Mouse (Mus musculus): Measurements from ENCODE around the gene A030003K21Rik. TPM values are rescaled to one million over a fixed set of nuclear protein-coding genes. Genes with fewer than 3 reads are reported as not detected.
"Not testable (repeated sequence)": the region's sequence is repeated elsewhere in the genome, so short reads cannot be mapped to it uniquely, and the experiment has no call there.

The A030003K21Rik gene
- total RNA-seq (2022) = not detected

DNA sequence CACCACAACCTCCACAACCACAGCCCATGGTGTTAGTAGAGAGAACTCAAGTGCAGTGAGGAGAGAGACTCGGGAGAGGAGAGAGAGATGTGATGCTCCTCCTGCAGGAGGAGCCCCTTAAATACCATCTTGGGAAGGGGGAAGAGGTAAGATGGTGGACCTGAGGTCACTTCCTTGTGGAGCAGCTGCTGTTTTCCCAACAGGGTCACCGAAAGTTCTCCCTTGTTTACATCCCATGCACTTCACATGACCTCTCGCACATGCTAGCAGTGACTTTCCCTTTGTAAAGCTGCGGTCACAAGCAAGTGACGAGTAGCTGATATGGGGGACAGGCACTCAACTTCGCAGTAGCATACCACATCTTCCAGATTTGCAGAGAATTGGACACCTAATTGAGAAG lies at the start of gene A030003K21Rik:
A030003K21Rik (minus strand) TSS at position 94 of the 400 bp plus-strand sequence.
- not testable (repeated sequence) for DNase-seq (ENCODE audit: low spot score in 2 of 2)

DNA sequence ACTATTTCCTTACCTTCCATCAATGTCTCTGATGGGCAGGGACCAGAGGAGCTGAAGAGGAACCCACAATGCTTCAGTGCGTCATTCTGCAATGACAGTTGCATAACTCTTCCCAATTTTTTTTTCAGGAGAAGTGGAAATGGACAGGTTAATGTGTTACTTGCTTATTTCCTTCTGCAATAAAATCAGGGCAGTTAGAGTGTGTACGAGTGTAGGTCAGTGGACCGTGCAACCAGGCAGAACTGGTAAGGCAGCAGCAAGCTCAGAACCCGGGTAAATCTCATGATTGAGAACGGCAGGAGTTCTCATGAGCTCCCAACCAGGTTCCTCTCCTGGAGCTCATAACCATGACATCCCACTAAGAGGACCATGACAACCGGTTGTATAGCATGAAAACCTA lies 48.9 kb upstream of the A030003K21Rik start:
- DNase-seq (ENCODE audit: low spot score in 2 of 2) = no peak

GRCm38 (mm10) chr1:82991596-82991995 lies 48.4 kb upstream of the A030003K21Rik start:
- no peak for DNase-seq (ENCODE audit: low spot score in 2 of 2)

GRCm38 (mm10) chr1:82991062-82991461 lies 47.9 kb upstream of the A030003K21Rik start:
- DNase-seq (ENCODE audit: low spot score in 2 of 2) = no peak

GRCm38 (mm10) chr1:82987530-82988198 lies 44.5 kb upstream of the A030003K21Rik start:
- no peak for DNase-seq (ENCODE audit: low spot score in 2 of 2)

DNA sequence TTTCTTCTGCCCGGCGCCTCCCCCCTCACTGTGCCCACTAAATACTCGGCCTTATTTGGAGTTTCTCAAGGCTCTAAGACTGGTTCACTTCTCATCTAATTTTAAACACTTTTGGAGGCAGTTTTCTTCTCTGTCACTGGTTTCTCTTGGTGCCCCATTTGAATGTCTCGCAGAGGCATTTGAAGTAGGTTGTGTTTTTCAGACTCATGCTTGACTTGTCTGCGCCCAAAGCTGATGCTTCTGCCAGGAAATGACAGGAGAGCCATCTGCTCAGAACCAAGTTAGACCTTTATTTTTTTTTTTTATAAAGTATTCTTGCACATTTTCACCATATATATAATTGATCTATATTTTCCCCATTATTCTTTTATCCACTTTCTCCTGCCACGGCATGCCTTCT lies 43.5 kb upstream of the A030003K21Rik start:
- DNase-seq (ENCODE audit: low spot score in 2 of 2) = no peak

- DNase-seq (ENCODE audit: low spot score in 2 of 2) = no peak
Observed at GRCm38 (mm10) chr1:82977840-82978239, 34.7 kb upstream of the A030003K21Rik start.

GRCm38 (mm10) chr1:82975750-82976149 lies 32.6 kb upstream of the A030003K21Rik start:
- no peak for DNase-seq (ENCODE audit: low spot score in 2 of 2)

DNA sequence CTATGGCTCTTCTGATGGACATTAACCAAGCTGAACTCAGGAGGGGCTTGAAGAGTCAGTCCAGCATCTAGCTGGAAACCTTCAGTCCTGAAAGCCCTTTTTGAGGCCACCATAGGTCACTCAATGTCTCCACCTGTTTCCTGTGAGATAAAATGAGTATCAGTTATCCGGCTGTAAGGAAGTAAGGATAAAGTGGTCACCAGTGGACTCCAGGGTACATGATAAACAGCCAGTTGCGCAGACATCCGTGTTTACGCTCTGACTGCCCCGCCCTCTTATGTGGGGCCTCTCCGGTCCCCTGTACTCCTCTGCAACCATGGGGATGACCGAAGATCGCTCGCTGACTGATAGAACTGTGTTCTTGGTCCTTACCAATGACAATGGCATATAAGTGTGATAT lies 31.2 kb upstream of the A030003K21Rik start:
- no peak for DNase-seq (ENCODE audit: low spot score in 2 of 2)

- no peak for DNase-seq (ENCODE audit: low spot score in 2 of 2)
Observed at GRCm38 (mm10) chr1:82973901-82974300, 30.7 kb upstream of the A030003K21Rik start.

DNA sequence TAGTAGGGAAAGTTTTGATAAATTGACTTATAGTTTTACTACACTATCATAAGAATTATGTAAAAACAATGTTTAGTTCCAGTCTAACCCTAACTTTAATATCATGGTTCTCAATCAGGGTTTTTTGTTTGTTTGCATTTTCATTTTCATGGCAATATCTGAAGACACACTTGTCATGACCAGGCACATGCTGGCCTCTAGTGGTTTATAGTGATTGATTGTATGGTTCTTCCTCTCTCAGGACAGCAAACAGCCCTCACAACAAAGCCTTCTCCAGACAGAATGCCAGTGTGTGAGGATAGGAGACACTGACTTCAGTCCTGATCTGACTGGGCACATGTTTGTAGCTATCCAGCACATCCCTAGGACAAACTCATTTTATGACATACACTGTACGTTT lies 30.1 kb upstream of the A030003K21Rik start:
- no peak for DNase-seq (ENCODE audit: low spot score in 2 of 2)

- no peak for DNase-seq (ENCODE audit: low spot score in 2 of 2)
Observed at GRCm38 (mm10) chr1:82972046-82972445, 28.9 kb upstream of the A030003K21Rik start.

DNA sequence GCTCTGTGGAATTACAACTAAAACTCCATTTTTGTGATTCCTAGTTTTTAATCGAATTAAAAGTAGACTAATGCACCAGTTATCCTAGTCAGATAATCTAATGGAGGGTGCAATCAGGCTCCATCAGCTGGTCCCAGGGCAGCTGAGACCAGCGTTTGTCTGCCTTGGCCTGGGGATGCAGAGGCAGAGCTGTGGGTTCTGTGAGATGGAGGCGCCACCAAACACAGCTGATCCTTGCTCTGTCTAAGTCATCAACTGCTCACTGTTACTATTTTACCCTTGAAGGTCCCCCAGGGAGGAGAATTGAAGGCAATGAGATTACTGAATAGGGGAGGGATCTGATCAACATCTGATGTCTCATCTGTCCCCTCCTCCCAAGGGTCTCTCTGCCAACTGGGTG lies 23.2 kb upstream of the A030003K21Rik start:
- no peak for DNase-seq (ENCODE audit: low spot score in 2 of 2)

DNA sequence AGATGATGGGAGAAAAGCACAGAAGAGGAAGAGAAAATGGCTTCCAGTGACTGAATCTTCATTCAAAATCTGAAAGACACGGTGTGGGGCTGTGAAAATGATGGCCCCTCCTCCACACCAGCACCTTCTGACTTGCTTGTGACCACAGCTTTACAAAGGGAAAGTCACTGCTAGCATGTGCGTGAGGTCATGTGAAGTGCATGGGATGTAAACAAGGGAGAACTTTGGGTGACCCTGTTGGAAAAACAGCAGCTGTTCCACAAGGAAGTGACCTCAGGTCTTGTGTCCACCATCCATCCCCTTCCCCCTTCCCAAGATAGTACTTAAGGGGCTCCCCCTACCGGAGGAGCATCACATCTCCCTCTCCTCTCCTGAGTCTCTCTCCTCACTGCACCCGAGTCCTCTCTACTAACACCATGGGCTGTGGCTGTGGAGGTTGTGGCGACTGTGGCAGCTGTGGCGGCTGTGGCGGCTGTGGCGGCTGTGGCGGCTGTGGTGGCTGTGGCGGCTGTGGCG lies 16.7 kb upstream of the A030003K21Rik start, which contains the start of gene Gm47955:
Gm47955 (plus strand) TSS at position 417 of the 516 bp plus-strand sequence.
- DNase-seq (ENCODE audit: low spot score in 2 of 2) = no peak

DNA sequence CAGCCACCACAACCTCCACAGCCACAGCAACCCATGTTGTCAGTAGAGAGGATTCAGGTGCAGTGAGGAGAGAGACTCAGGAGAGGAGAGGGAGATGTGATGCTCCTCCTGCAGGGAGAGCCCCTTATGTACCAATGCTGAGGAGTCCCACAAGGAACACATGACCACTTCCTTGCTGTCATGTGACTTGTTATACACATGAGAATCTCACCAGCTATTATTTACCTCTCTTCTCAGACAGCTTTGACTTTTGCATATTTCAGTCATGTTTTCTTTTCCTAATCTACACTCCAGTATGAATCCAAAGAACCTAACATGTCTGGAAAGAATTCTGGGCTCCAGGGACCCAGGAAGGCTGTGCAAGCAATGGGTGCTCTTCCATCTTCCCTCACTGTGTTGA lies 12.7 kb upstream of the A030003K21Rik start, which contains the start of gene Gm7544:
Gm7544 (minus strand) TSS at position 101 of the 400 bp plus-strand sequence.
- not testable (repeated sequence) for DNase-seq (ENCODE audit: low spot score in 2 of 2)

- DNase-seq (ENCODE audit: low spot score in 2 of 2) = no peak
Observed at GRCm38 (mm10) chr1:82948601-82949000, 5.4 kb upstream of the A030003K21Rik start.

- DNase-seq (ENCODE audit: low spot score in 2 of 2) = not testable (repeated sequence)
Observed at GRCm38 (mm10) chr1:82946029-82946428, 2.8 kb upstream of the A030003K21Rik start.

DNA sequence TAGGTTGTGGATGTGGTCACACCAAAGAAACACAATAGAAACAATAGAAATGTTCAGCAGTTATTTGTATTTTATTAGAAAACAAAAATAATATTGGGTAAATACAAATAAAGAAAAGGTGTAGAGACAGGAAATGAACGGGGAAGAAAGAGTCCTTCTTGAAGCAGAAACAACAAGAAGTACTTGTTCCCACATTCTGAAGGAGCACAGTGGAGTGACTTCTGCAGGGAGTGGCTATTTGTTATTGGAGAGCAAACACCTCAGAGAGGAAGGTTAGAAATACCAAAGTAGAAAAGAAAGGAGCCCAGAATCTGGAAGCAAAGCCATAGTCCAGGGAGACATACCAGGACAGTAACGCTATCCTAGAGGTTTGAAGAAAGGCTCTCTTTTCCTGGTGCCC lies 683 bp downstream of the A030003K21Rik start:
- not testable (repeated sequence) for DNase-seq (ENCODE audit: low spot score in 2 of 2)

DNA sequence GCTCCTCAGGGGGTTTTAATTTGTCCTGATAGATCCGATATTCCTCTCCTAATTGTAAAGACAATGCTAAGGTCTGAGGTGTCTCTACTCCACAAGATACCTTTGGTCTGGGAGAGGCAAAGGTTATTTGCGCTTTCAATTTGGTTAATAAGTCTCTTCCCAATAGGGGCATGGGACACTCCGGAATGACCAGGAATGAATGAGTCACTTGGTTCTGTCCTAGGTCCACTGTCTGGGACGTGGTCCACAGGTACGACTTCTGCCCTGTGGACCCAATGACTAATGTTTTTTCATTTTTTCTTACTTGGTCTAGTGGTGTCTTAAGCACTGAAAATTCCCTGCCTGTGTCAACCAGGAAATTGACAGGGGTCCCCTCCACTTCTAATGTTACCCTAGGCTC lies 4.5 kb downstream of the A030003K21Rik start:
- no peak for DNase-seq (ENCODE audit: low spot score in 2 of 2)

GRCm38 (mm10) chr1:82931326-82931725 lies 11.9 kb downstream of the A030003K21Rik start, which contains the start of gene Gm6217:
Gene Gm6217 (minus strand): TSS chr1:82931399.
- DNase-seq (ENCODE audit: low spot score in 2 of 2) = not testable (repeated sequence)

DNA sequence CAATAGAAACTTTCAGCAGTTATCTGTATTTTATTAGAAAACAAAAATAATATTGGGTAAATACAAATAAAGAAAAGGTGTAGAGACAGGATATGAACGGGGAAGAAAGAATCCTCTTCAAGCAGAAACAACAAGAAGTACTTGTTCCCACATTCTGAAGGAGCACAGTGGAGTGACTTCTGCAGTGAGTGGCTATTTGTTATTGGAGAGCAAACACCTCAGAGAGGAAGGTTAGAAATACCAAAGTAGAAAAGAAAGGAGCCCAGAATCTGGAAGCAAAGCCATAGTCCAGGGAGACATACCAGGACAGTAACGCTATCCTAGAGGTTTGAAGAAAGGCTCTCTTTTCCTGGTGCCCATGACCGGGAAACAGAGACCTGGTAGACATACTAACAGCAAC lies 12.6 kb downstream of the A030003K21Rik start:
- DNase-seq (ENCODE audit: low spot score in 2 of 2) = not testable (repeated sequence)

GRCm38 (mm10) chr1:82924650-82925049 lies 18.5 kb downstream of the A030003K21Rik start, which contains the start of gene A030014E15Rik:
Gene A030014E15Rik (plus strand): TSS chr1:82924917.
- no peak for DNase-seq (ENCODE audit: low spot score in 2 of 2)

- not testable (repeated sequence) for DNase-seq (ENCODE audit: low spot score in 2 of 2)
Observed at GRCm38 (mm10) chr1:82913434-82913833, 29.8 kb downstream of the A030003K21Rik start.

Data from left cerebral cortex, adult 8-10 months (tissue).